In genomic region chrX:38249640-38250351, GRCm38 (mm10) we compare ENCODE assay signal across 8 mouse cellular contexts. TPM values are rescaled to one million over a fixed set of nuclear protein-coding genes. Genes with fewer than 3 reads are reported as not detected.
DNase-seq lines count a peak whose midpoint lies in the region; ATAC-seq and TF ChIP-seq lines count a peak whose summit lies in the region.

No protein-coding gene starts in this region.

- no peaks in the 10 kb centered on the region for H3K36me3 ChIP-seq in ES-E14 (ENCODE audit: control insufficient read depth, insufficient read depth, low read length, poor library complexity, severe bottlenecking)
- H3K36me3 ChIP-seq in intestine, postnatal 0 days (ENCODE audit: control insufficient read depth, insufficient read depth): no peaks in the 10 kb centered on the region
- no peaks in the 10 kb centered on the region for H3K36me3 ChIP-seq in liver, embryonic 14.5 days (replicated peaks; ENCODE audit: control insufficient read depth, insufficient read depth, low read depth)
- no peaks in the 10 kb centered on the region for H3K36me3 ChIP-seq in neural tube, embryonic 12.5 days

- WGBS in intestine, postnatal 0 days: 36% methylated on average over 16 of the region's 16 CpGs
- WGBS in liver, embryonic 14.5 days (ENCODE audit: insufficient replicate concordance): 16% methylated on average over 15 of the region's 16 CpGs
- 17% methylated on average over 15 of the region's 16 CpGs for WGBS in neural tube, embryonic 12.5 days

- H3K4me3 ChIP-seq in ES-E14 (ENCODE audit: insufficient read depth in 1 of 2, low read depth in 1 of 2, low read length in 2 of 2, poor library complexity in 1 of 2, severe bottlenecking in 1 of 2): peak overlapping the region in 1 of 2 experiments; percentile 33; a peak in 1 of 4 replicates
- peak overlapping the region; percentile 70 for H3K4me3 ChIP-seq in gastrocnemius, adult 2 months
- H3K4me3 ChIP-seq in intestine, postnatal 0 days (ENCODE audit: low read depth, low read length): no peak overlapping the region
- no peak overlapping the region for H3K4me3 ChIP-seq in liver, embryonic 14.5 days (ENCODE audit: insufficient read depth in 1 of 2, low read depth in 2 of 2, low read length in 2 of 2)
- peak overlapping the region; percentile 28; the same call in 1 of the 2 replicates for H3K4me3 ChIP-seq in neural tube, embryonic 12.5 days

- no peak overlapping the region for H3K9ac ChIP-seq in ES-E14 (ENCODE audit: insufficient read depth, low read depth, low read length, poor library complexity, severe bottlenecking)
- H3K9ac ChIP-seq in intestine, postnatal 0 days (ENCODE audit: low read depth, low read length): no peak overlapping the region
- H3K9ac ChIP-seq in liver, embryonic 14.5 days (replicated peaks): no peak overlapping the region
- H3K9ac ChIP-seq in neural tube, embryonic 12.5 days: no peak overlapping the region

- H3K4me2 ChIP-seq in intestine, postnatal 0 days (replicated peaks; ENCODE audit: low read depth): peak overlapping the region; percentile 69
- no peak overlapping the region for H3K4me2 ChIP-seq in liver, embryonic 14.5 days (ENCODE audit: low read depth)
- peak overlapping the region; percentile 68 for H3K4me2 ChIP-seq in neural tube, embryonic 12.5 days (replicated peaks)

- H3K27ac ChIP-seq in ES-E14 (ENCODE audit: insufficient read depth, low read depth, low read length, poor library complexity, severe bottlenecking): no peak overlapping the region
- H3K27ac ChIP-seq in gastrocnemius, adult 2 months: no peak overlapping the region
- H3K27ac ChIP-seq in intestine, postnatal 0 days (ENCODE audit: low read depth, low read length): no peak overlapping the region
- no peak overlapping the region for H3K27ac ChIP-seq in liver, embryonic 14.5 days
- H3K27ac ChIP-seq in neural tube, embryonic 12.5 days: no peak overlapping the region

- TF ChIP-seq CTCF in gastrocnemius, adult 2 months (IDR thresholded peaks at IDR 0.05): peak; percentile 73
- TF ChIP-seq CTCF in intestine, postnatal 0 days (IDR thresholded peaks at IDR 0.05; ENCODE audit: low read depth): peak; percentile 74
- TF ChIP-seq CTCF in liver, embryonic 14.5 days (IDR thresholded peaks at IDR 0.05; ENCODE audit: low read depth): peak; percentile 65

- H3K4me1 ChIP-seq in ES-E14 (ENCODE audit: control insufficient read depth in 2 of 2, insufficient read depth in 2 of 2, low read length in 2 of 2, poor library complexity in 1 of 2): 0 out of 4 replicates have a peak, but pooled peaks cover 0 to 2% of the 10 kb centered on the region in 2 experiments
- no peaks in the 10 kb centered on the region for H3K4me1 ChIP-seq in intestine, postnatal 0 days (replicated peaks; ENCODE audit: control insufficient read depth, insufficient read depth, low read length)
- no peaks in the 10 kb centered on the region for H3K4me1 ChIP-seq in liver, embryonic 14.5 days (replicated peaks; ENCODE audit: control insufficient read depth in 2 of 2, insufficient read depth in 2 of 2, low read length in 1 of 2)
- peaks cover 8% of the 10 kb centered on the region for H3K4me1 ChIP-seq in neural tube, embryonic 12.5 days

- in situ Hi-C loops in ES-E14 (cut with MboI; ENCODE audit: low sequenced_read_pairs in 2 of 2, unreplicated experiment in 2 of 2): no loop called here

- ATAC-seq in intestine, postnatal 0 days: no peak
- no peak for ATAC-seq in liver, embryonic 14.5 days (ENCODE audit: insufficient read depth)
- peak; percentile 59; the same call in 1 of the 2 replicates for ATAC-seq in neural tube, embryonic 12.5 days (ENCODE audit: low FRiP score, low read depth)
- no peak for ATAC-seq in erythroblast, adult 5-6 weeks (replicated peaks; ENCODE audit: low FRiP score, poor library complexity, severe bottlenecking)

- H3K27me3 ChIP-seq in intestine, postnatal 0 days (replicated peaks; ENCODE audit: control insufficient read depth, insufficient read depth, low read length): 0 out of 2 replicates have a peak, but pooled peaks cover 3% of the 10 kb centered on the region
- H3K27me3 ChIP-seq in liver, embryonic 14.5 days (ENCODE audit: control insufficient read depth, insufficient read depth, low read length): no peaks in the 10 kb centered on the region; the same call in 1 of the 2 replicates
- no peaks in the 10 kb centered on the region for H3K27me3 ChIP-seq in neural tube, embryonic 12.5 days (replicated peaks)

- no peak for TF ChIP-seq EP300 in liver, embryonic 14.5 days (IDR thresholded peaks at IDR 0.05; ENCODE audit: low read depth)

- peak; percentile 55 for DNase-seq in A20 (ENCODE audit: low read depth, low spot score)
- no peak for DNase-seq in ES-E14 (ENCODE audit: low read depth, low spot score)
- peak; percentile 60 to 72 for DNase-seq in cerebellum, postnatal 10 days
- DNase-seq in gastrocnemius, adult 2 months: peak; percentile 54
- peak in 1 of 3 experiments; percentile 6 for DNase-seq in liver, embryonic 14.5 days (ENCODE audit: low read depth in 3 of 3, low spot score in 3 of 3)

- intact Hi-C loops in gastrocnemius, adult 2 months (cut with DNase I): no loop called here

- no peaks in the 10 kb centered on the region for H3K9me3 ChIP-seq in ES-E14 (ENCODE audit: control insufficient read depth, insufficient read depth, low read depth, low read length)
- H3K9me3 ChIP-seq in intestine, postnatal 0 days (ENCODE audit: control insufficient read depth): no peaks in the 10 kb centered on the region
- no peaks in the 10 kb centered on the region for H3K9me3 ChIP-seq in liver, embryonic 14.5 days (ENCODE audit: control insufficient read depth, low read length)
- H3K9me3 ChIP-seq in neural tube, embryonic 12.5 days: no peaks in the 10 kb centered on the region

TF ChIP-seq in ES-E14, 5 proteins besides CTCF, POLR2A, EP300 and RAD21:
- TF ChIP-seq ZC3H11A (IDR thresholded peaks at IDR 0.05; ENCODE audit: borderline replicate concordance, low read depth, low read length): peak; percentile 32; the same call in 1 of the 2 replicates
- TF ChIP-seq CHD2 (IDR thresholded peaks at IDR 0.05; ENCODE audit: low read depth, low read length): no peak
- TF ChIP-seq MAFK (IDR thresholded peaks at IDR 0.05; ENCODE audit: insufficient read depth, low read depth, low read length): no peak
- no peak for TF ChIP-seq ZNF384 (IDR thresholded peaks at IDR 0.05; ENCODE audit: low read depth, low read length)
- TF ChIP-seq HCFC1 (IDR thresholded peaks at IDR 0.05; ENCODE audit: borderline replicate concordance, insufficient read depth, low read length): no peak
TF ChIP-seq in ES-E14: peak in this region for 1.

RNA-seq across cellular contexts. Expression of gene Tmem255a, which starts 2.4 kb away (rescaled TPM):
- total RNA-seq in ES-E14 (2012; rRNA removed): 0.21 and 0.22 TPM in 2 replicates
- total RNA-seq in gastrocnemius, adult 2 months (2021): under 1 TPM; 0.28 to 0.61 TPM
- 7.6 and 8.7 TPM in 2 replicates for polyA plus RNA-seq in intestine, postnatal 0 days (2015; fragmentation: Nextera tagmentation; extraction: Ambion mirVana)
- 0.41 and 0.44 TPM in 2 replicates for polyA plus RNA-seq in liver, embryonic 14.5 days (2012; rRNA removed)
- 1.4 TPM in 2 replicates for polyA plus RNA-seq in liver, embryonic 14.5 days (2014; fragmentation: Nextera tagmentation; extraction: Ambion mirVana)
- polyA plus RNA-seq in neural tube, embryonic 12.5 days (2016; fragmentation: Nextera tagmentation; extraction: Ambion mirVana): 28.0 and 32.0 TPM in 2 replicates
- total RNA-seq in erythroblast, adult 5-6 weeks (2015; ENCODE audit: low replicate concordance): not detected in 2 replicates
- total RNA-seq in erythroblast, adult 5-6 weeks (2017; ENCODE audit: low replicate concordance): 0.98 TPM in 1 of 2 replicates, not detected in the other

Comparison
In these comparisons a context has a peak if more than half of its experiments do, and no peak if none do; other contexts are left out.
1. H3K4me3 ChIP-seq: peak in gastrocnemius, adult 2 months (single experiment) and neural tube, embryonic 12.5 days (single experiment); none in intestine, postnatal 0 days (single experiment) and liver, embryonic 14.5 days (0 of 2).
2. Peak in every context shown above with its lines, with median percentiles within 50 percentile points of each other: CTCF ChIP-seq.